Mouse (Mus musculus) embryo, embryonic 11.5 days (tissue): Measurements from ENCODE around the gene Ube2cbp.

Source experiments
- DNase-seq: peaks from one replicate; pipeline ENCODE4 v3.0.0-alpha.2; 2012; ENCODE audit warnings: low read depth, low spot score

Ube2cbp gene

GRCm38 (mm10) chr9:86319516-86320140 is 145.1 kb downstream of the Ube2cbp start:
- no peak for DNase-seq

GRCm38 (mm10) chr9:86315700-86316099 is 149.1 kb downstream of the Ube2cbp start:
- DNase-seq: no peak

GRCm38 (mm10) chr9:86308616-86309015 is 156.1 kb downstream of the Ube2cbp start:
- no peak for DNase-seq

GRCm38 (mm10) chr9:86306556-86306955 is 158.2 kb downstream of the Ube2cbp start:
- DNase-seq: no peak

GRCm38 (mm10) chr9:86301407-86301806 is 163.3 kb downstream of the Ube2cbp start:
- no peak for DNase-seq

GRCm38 (mm10) chr9:86298596-86298995 is 166.2 kb downstream of the Ube2cbp start:
- no peak for DNase-seq

GRCm38 (mm10) chr9:86298131-86298530 is 166.6 kb downstream of the Ube2cbp start:
- no peak for DNase-seq

GRCm38 (mm10) chr9:86296683-86297638 is 167.8 kb downstream of the Ube2cbp start:
- DNase-seq: no peak

- DNase-seq: no peak
Measured at GRCm38 (mm10) chr9:86287570-86287954, 177.2 kb downstream of the Ube2cbp start.

- no peak for DNase-seq
Measured at GRCm38 (mm10) chr9:86286830-86287569, 177.8 kb downstream of the Ube2cbp start.

- DNase-seq: no peak
Measured at GRCm38 (mm10) chr9:86282555-86282954, 182.2 kb downstream of the Ube2cbp start.

GRCm38 (mm10) chr9:86281147-86281467 is 183.6 kb downstream of the Ube2cbp start:
- DNase-seq: no peak

- no peak for DNase-seq
Measured at GRCm38 (mm10) chr9:86280461-86281146, 184.1 kb downstream of the Ube2cbp start.

GRCm38 (mm10) chr9:86269541-86269940 is 195.2 kb downstream of the Ube2cbp start:
- no peak for DNase-seq

- DNase-seq: no peak
Measured at GRCm38 (mm10) chr9:86266658-86267057, 198.1 kb downstream of the Ube2cbp start.
